Mouse (Mus musculus) intestine, embryonic 16.5 days (tissue): ENCODE measurements at regions not wholly inside any gene's neighbourhood (a gene's known extent, or its start where the extent isn't known, plus 50 kb on each side); places are given as distances from the start of the nearest gene placed in this dataset.

Experiments used
- ATAC-seq: fragments of 200-750 bp; cut with Nextera tagmentation; 2 replicates; pipeline ENCODE4 v1.8.0; 2017; ENCODE audit warnings: moderate TSS enrichment, moderate library complexity
- H3K27ac ChIP-seq: fragments of 300-500 bp; sonication (generic); 2 replicates; pipeline ENCODE4 v1.5.1; 2014; ENCODE audit warnings: mild to moderate bottlenecking, low read length
- H3K27me3 ChIP-seq: fragments of 300-500 bp; sonication (generic); replicated peaks from 2 replicates; pipeline ENCODE4 v1.6.1; 2014; ENCODE audit warnings: low read length, control low read depth, mixed read lengths; ENCODE audit not compliant: control insufficient read depth, insufficient read depth
- H3K36me3 ChIP-seq: fragments of 300-500 bp; sonication (generic); 2 replicates; pipeline ENCODE4 v1.6.1; 2014; ENCODE audit warnings: low read length, control low read depth; ENCODE audit not compliant: control insufficient read depth, insufficient read depth
- H3K4me1 ChIP-seq: fragments of 300-500 bp; sonication (generic); 2 replicates; pipeline ENCODE4 v1.6.1; 2014; ENCODE audit warnings: low read length, control low read depth, mixed read lengths; ENCODE audit not compliant: control insufficient read depth, insufficient read depth
- H3K4me2 ChIP-seq: fragments of 300-500 bp; sonication (generic); 2 replicates; pipeline ENCODE4 v1.6.1; 2014; ENCODE audit warnings: low read depth, low read length, control low read depth
- H3K4me3 ChIP-seq: fragments of 300-500 bp; sonication (generic); 2 replicates; pipeline ENCODE4 v1.5.1; 2014; ENCODE audit warnings: mild to moderate bottlenecking, low read length
- H3K9ac ChIP-seq: fragments of 300-500 bp; sonication (generic); 2 replicates; pipeline ENCODE4 v1.6.1; 2014; ENCODE audit warnings: low read depth, low read length
- H3K9me3 ChIP-seq: fragments of 300-500 bp; sonication (generic); 2 replicates; pipeline ENCODE4 v1.6.1; 2016; ENCODE audit warnings: low read length, control low read depth; ENCODE audit not compliant: control insufficient read depth
- WGBS: fragments of 180-500 bp; shearing (Covaris S2); extraction: QIAGEN DNeasy Blood & Tissue Kit; methylation state at CpG from one replicate; pipeline ENCODE4 v1.1.7; 2014; 5-methylcytosine and 5-hydroxymethylcytosine counted together

DNA sequence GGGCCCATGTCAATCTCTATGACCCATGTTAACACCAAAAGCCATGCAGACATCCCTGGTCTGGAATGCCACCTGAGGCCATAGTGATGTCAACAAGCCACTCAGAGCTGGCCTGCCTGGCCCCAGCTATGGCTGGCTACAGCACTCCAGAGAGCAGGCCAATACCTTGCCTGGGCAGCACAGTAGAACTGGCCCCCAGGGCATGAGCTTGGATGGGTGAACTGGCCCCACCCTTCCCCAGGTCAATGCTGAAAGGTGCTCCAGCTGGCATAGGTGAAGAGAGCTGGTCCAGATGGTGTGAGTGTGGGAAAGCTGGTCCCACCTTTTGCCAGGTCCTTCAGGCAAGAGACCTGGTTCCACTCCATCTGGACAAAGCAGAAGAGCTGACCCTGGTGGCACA lies 132.2 kb downstream of the Nfkbiz start:
- H3K4me2 ChIP-seq: no peak overlapping the region
- H3K36me3 ChIP-seq: no peaks in the 10 kb centered on the region
- no peak overlapping the region for H3K4me3 ChIP-seq
- H3K4me1 ChIP-seq: no peaks in the 10 kb centered on the region
- no peak for ATAC-seq
- no peaks in the 10 kb centered on the region for H3K9me3 ChIP-seq
- no peaks in the 10 kb centered on the region for H3K27me3 ChIP-seq
- no peak overlapping the region for H3K27ac ChIP-seq
- H3K9ac ChIP-seq: no peak overlapping the region

DNA sequence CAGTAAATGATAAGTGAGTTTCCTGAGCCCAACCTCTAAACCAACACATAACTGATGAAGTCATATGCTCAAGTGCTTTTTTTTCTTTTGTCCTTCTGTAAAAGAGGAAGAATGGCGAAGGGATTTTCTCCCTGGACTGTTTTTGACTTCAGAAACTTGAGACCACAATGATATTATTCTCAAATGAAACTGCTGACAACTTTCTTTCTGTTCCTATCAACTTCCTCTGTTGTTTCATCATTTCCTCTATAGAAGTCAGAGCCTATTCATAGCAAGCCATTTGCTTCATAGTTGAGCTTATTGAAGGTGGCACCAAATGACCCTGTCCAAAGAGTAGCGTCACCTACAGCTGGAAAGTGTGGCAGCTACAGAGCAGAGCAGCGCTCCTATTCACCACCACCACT lies 140.2 kb downstream of the Nfkbiz start:
- H3K27me3 ChIP-seq: no peaks in the 10 kb centered on the region
- H3K36me3 ChIP-seq: no peaks in the 10 kb centered on the region
- no peak overlapping the region for H3K4me2 ChIP-seq
- no peaks in the 10 kb centered on the region for H3K4me1 ChIP-seq
- no peak overlapping the region for H3K27ac ChIP-seq
- no peak overlapping the region for H3K9ac ChIP-seq
- no peak overlapping the region for H3K4me3 ChIP-seq
- WGBS: 80% methylated on average over 3 of the region's 3 CpGs
- no peaks in the 10 kb centered on the region for H3K9me3 ChIP-seq
- ATAC-seq: no peak

DNA sequence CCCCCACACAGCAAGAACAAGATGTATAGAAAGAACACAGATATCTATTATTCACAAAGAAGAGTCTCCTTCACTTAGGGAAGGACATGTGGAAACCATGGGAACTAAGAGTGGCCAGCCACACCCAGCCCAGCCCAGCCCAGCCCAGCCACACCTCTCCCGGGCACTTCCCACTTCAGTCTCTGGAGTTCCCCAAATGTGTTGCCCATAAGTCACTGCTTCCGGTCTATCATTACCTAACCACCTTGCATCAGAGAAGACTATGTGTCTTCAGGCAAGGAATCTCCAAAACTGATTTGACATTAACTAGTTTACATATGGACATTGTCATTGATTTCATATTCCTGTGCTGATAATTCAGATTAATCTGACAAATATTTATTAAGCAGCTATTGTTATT lies 147.6 kb downstream of the Nfkbiz start:
- H3K36me3 ChIP-seq: no peaks in the 10 kb centered on the region
- H3K27me3 ChIP-seq: no peaks in the 10 kb centered on the region
- no peaks in the 10 kb centered on the region for H3K9me3 ChIP-seq
- no peak overlapping the region for H3K4me3 ChIP-seq
- H3K4me2 ChIP-seq: no peak overlapping the region
- WGBS: 86% methylated on average over 2 of the region's 2 CpGs
- H3K27ac ChIP-seq: no peak overlapping the region
- no peaks in the 10 kb centered on the region for H3K4me1 ChIP-seq
- ATAC-seq: no peak
- no peak overlapping the region for H3K9ac ChIP-seq

DNA sequence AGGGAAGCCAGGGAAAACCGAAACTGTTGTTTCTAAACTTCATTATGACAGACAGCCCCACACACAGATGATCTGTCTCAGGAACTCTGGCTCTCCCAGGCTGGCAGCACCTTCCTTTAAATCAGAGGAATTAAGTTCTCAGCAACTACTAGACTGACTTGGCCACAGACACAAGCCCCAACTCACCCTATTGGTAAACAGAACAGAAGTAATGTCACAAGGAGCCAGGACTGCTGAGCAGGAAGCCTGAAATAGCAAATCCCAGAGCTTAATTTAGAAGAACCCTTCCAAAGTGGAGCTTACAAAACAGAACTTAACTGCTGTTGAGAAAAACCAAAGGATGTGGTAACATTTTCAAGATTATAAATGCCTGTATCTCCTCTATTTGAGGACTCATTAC lies 174.8 kb downstream of the Nfkbiz start:
- Histone ChIP-seq H3K4me3 (no peak overlapping the region), H3K4me2 (no peak overlapping the region), H3K36me3 (no peaks in the 10 kb centered on the region), H3K9me3 (no peaks in the 10 kb centered on the region), H3K27me3 (no peaks in the 10 kb centered on the region), H3K9ac (no peak overlapping the region), H3K4me1 (no peaks in the 10 kb centered on the region), H3K27ac (no peak overlapping the region)
- 68% methylated on average over 1 of the region's 1 CpGs for WGBS
- ATAC-seq: no peak

DNA sequence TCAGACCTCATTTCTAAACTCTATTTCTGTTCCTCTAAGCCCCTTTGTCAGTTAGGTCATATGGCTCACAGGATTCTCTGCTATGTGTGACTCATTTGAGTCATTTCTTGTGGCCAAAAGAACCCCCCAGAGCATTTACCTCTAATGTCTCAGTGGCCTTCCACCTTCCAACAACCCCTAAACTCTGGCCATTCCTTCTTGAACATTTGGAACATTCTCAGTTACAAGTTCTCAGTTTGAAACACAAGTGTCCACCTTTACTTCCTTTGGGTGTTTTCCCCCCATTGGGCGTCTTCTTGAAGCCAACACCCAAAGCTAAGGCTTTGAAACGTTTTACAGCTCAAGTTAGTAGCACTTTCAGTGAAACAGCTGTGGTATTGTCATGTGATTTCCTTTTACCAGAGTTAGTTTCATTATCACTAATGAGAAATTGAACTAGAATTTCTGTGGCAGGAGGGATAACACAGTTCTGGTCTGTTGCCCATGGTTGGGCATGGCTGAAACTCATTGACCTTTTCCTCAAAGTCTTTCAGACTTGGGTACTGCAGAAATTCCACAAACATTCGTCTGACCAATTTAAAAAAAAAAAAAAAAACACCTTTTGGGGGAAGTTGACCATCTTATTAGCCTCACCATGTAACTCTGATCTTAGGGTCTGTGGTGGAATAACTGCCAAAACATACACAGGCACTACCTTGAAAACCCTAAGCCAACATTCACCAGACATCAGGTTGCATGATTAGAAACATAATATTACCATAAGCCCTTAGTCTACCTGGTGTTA lies 201.8 kb downstream of the Nfkbiz start:
- H3K4me3 ChIP-seq: no peak overlapping the region
- H3K4me2 ChIP-seq: no peak overlapping the region
- no peaks in the 10 kb centered on the region for H3K27me3 ChIP-seq
- no peak for ATAC-seq
- H3K9me3 ChIP-seq: no peaks in the 10 kb centered on the region
- no peak overlapping the region for H3K27ac ChIP-seq
- no peak overlapping the region for H3K9ac ChIP-seq
- no peaks in the 10 kb centered on the region for H3K4me1 ChIP-seq
- no peaks in the 10 kb centered on the region for H3K36me3 ChIP-seq
- WGBS: 59% methylated on average over 3 of the region's 3 CpGs

DNA sequence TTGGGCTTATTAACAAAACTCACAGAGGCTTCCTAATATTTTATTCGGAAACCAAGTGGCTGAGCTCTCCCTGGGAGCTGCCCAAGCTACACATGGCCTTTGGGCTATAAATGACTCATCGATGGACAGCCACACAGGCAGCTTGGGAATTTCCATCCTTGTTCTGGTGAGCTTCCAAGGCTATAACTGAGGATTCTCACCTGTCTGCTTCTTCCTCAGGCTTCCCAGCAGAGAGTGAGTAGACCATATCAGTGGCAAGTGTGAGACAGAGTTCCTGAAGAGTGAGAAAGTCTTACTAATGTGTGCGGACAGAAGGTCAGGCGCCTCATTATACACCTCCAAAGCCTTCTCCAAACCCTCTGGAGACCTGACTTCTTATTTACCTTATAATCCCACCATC lies 202.5 kb downstream of the Nfkbiz start:
- WGBS: 89% methylated on average over 4 of the region's 4 CpGs
- no peak for ATAC-seq
- no peaks in the 10 kb centered on the region for H3K27me3 ChIP-seq
- no peaks in the 10 kb centered on the region for H3K4me1 ChIP-seq
- H3K27ac ChIP-seq: no peak overlapping the region
- no peaks in the 10 kb centered on the region for H3K9me3 ChIP-seq
- no peaks in the 10 kb centered on the region for H3K36me3 ChIP-seq
- H3K9ac ChIP-seq: no peak overlapping the region
- H3K4me2 ChIP-seq: no peak overlapping the region
- H3K4me3 ChIP-seq: no peak overlapping the region

DNA sequence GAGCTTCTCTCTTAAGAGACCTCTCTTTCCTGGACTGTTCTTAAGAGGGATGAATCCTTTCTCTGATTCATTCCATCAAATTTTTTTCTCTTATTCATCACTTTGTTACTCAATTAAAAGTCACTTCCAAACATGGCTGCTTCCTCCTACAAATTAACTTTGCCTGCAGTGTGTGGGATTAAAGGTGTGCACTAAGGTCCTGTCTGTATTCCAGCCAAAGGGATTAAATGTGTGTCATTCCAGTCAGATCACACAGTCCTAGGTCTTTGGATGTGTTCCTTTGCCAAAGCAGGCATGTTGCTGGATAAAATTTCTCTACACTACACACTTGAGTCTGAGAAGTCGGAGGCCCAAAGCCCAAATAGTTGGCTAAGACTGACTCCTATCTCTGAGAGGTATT lies 204.0 kb downstream of the Nfkbiz start:
- H3K4me3 ChIP-seq: no peak overlapping the region
- H3K27me3 ChIP-seq: no peaks in the 10 kb centered on the region
- no peak overlapping the region for H3K4me2 ChIP-seq
- no peaks in the 10 kb centered on the region for H3K36me3 ChIP-seq
- no peak overlapping the region for H3K27ac ChIP-seq
- ATAC-seq: no peak
- no peaks in the 10 kb centered on the region for H3K4me1 ChIP-seq
- WGBS: 80% methylated on average over 1 of the region's 1 CpGs
- H3K9me3 ChIP-seq: no peaks in the 10 kb centered on the region
- H3K9ac ChIP-seq: no peak overlapping the region

DNA sequence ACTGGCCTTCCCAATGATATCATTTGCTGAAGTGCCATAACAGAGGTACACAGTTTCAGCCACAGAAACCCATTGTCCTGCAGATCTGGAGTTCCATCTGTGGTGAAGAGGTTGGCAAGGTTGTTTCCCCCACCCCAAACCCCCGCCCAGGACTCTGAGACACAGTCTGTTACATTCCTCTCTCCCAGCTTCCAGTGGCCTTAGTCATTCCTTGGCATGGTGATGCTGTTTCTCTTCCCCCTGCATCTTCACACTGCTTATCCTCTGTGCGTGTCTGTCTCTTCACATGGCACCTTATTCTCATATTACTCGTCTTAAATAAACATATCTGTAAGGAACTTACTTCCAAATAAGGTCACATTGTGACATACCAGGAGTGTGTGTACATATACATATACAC lies 206.5 kb downstream of the Nfkbiz start:
- Histone ChIP-seq H3K4me1 (no peaks in the 10 kb centered on the region), H3K36me3 (no peaks in the 10 kb centered on the region), H3K27ac (no peak overlapping the region), H3K9me3 (no peaks in the 10 kb centered on the region), H3K9ac (no peak overlapping the region), H3K27me3 (no peaks in the 10 kb centered on the region), H3K4me2 (no peak overlapping the region), H3K4me3 (no peak overlapping the region)
- no peak for ATAC-seq
- WGBS: 61% methylated on average over 3 of the region's 3 CpGs

DNA sequence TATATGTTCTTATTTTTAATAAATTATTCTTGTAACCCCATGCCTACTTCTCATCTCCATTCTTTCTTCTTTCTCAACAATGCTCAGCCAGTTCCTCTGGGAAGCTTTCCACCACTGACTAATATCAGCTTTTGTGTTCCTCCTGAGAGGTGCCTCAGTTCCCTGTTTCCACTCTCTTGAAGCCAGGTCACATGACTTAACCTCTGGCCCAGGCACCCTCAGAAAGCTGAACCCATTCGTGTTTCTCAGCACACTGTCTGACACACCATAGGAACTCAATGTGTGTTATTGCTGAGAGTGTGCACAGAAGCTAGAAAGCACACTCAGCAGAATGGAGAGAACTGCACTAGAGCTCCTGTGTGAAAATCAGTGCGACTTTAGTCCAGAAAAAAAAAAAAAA lies 207.1 kb downstream of the Nfkbiz start:
- H3K4me1 ChIP-seq: no peaks in the 10 kb centered on the region
- no peak for ATAC-seq
- H3K36me3 ChIP-seq: no peaks in the 10 kb centered on the region
- H3K27me3 ChIP-seq: no peaks in the 10 kb centered on the region
- whole genome bisulfite sequencing: 73% methylated on average over 2 of the region's 2 CpGs
- H3K4me3 ChIP-seq: no peak overlapping the region
- H3K9ac ChIP-seq: no peak overlapping the region
- no peak overlapping the region for H3K27ac ChIP-seq
- H3K9me3 ChIP-seq: no peaks in the 10 kb centered on the region
- no peak overlapping the region for H3K4me2 ChIP-seq

DNA sequence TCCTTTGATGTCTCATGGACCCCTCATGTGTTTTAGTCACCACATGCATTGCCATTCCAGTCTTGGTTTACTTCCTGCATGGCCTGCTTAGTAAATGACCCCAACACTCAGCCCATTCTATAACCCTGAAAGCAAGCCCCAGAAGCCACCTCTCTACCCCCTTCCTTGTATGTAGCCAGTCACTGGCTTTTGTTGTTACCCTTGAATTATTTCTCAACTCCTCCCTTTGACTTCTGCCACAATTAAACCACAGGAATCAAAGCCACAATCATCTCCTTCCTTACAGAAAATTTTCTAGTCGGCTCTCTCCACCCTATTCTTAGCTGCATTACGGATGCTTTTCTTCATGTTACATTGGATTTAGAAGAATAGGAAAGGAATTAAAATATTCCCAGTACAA lies 207.7 kb downstream of the Nfkbiz start:
- H3K9me3 ChIP-seq: no peaks in the 10 kb centered on the region
- H3K4me2 ChIP-seq: no peak overlapping the region
- no peak for ATAC-seq
- H3K4me1 ChIP-seq: no peaks in the 10 kb centered on the region
- H3K27me3 ChIP-seq: no peaks in the 10 kb centered on the region
- no peaks in the 10 kb centered on the region for H3K36me3 ChIP-seq
- H3K9ac ChIP-seq: no peak overlapping the region
- 86% methylated on average over 2 of the region's 2 CpGs for WGBS
- no peak overlapping the region for H3K27ac ChIP-seq
- no peak overlapping the region for H3K4me3 ChIP-seq
